Mouse (Mus musculus) cerebellum, adult 2 months (tissue): ENCODE results near the gene Galns.

ENCODE experiments used
- CTCF ChIP-seq: fragments of 200-500 bp; IDR thresholded peaks from 2 replicates; pipeline ENCODE4 v1.5.1; 2011; ENCODE audit warnings: low read depth, mild to moderate bottlenecking, control low read depth, low read length, moderate library complexity, borderline replicate concordance; ENCODE audit not compliant: insufficient read depth
- POLR2A ChIP-seq: fragments of 200-500 bp; IDR thresholded peaks from 2 replicates; pipeline ENCODE4 v1.6.1; 2011; ENCODE audit warnings: low read length, control low read depth, borderline replicate concordance; ENCODE audit not compliant: insufficient read depth

DNA sequence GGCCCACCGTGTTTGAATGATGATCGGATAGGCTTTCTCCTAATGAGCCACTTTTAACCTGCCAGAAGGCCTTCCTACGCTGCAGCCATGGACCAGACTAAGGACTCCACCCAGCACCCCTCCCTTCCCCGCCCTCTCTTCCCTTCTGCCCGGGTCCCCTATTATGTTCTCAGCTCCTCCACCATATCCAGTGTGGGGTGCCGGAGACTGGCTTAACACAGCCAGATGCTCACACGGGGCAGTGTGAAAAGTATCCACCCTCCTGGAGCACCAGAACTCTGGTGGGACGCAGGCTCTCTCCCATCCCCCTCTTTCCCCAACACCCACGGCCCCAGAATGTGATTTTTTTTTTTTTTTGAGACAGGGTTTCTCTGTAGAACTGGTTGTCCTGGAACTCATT is 37.7 kb downstream of the Galns start:
- TF ChIP-seq POLR2A (no peak), CTCF (no peak)
